Mouse (Mus musculus) layer of hippocampus, adult 9-11 months (tissue): Measurements from ENCODE around the gene Tead1.

Source experiments
- DNase-seq: peaks from one replicate; pipeline ENCODE4 v3.0.0; 2022

The Tead1 gene

GRCm38 (mm10) chr7:112825339-112825781, 146.2 kb downstream of the Tead1 start:
- DNase-seq, result no peak

DNA sequence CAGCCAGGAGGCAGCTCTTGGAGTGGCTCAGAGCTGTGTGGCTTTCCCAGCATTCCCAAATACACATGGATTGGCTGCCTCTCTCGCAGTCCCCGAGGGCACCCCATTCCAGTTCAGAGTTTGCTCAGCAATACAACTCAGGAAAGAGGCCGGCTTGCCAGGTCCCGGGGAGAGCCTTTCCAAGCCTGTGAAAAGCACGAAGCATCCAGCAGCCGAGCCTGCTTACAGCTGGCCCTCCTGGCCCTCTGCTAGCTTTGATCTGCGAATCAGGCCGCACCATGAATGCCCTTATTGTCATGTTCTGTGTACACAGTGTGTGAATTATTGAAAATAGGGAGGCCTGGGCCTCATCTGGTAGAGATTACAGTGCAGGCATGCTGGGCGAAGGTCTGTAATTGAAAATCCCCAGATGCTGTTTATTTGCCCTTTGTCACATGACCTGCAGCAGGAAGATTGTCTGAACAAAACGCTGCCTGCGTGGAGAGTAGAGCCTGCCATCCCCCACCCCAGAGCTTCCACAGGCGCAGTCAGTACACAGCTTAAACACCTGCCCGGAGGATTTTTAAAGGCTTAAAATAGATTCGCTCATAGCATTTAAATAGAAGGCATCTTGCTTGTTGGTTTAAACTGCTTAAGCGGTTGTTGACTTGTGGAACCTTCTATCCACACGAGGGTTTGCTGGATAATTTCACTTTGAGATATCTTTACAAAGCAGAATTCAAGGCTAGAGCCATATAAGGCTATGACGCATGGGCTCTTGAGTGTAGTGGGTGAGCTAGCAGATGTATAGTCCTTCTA, 147.2 kb downstream of the Tead1 start:
- peak; percentile 38 for DNase-seq

DNA sequence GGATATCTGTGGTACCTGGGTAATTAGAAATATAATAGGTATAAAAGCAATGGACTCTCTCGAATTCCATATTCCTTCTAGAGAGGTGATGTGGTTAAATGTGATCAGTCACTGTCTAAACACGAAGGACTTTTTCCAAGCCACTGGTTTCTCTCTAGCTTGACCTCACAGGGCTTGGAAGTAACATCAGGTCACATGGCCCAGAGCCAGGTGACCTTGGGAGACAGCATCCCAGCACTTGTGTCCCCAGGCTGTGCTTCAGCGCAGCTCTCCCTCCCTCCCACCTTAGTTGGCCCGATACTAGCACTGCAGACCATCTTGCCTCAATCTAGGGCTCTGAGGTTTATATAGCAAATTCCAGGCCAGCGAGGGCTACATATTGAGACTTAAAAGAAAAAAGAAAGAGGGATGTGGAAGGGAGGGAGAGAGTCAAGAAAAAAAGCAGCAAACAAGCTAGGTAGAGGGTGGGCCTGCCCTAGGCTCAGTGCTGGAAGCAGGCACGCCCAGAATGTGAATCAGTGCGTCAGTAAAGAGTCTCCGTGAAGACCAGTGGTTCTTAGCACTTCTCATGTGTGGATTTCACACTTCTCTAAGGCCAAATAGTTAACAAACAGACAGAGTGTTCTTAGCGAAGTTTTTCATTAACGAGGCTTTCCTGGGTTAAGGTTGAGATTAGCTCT, 149.0 kb downstream of the Tead1 start:
- DNase-seq, result no peak

DNA sequence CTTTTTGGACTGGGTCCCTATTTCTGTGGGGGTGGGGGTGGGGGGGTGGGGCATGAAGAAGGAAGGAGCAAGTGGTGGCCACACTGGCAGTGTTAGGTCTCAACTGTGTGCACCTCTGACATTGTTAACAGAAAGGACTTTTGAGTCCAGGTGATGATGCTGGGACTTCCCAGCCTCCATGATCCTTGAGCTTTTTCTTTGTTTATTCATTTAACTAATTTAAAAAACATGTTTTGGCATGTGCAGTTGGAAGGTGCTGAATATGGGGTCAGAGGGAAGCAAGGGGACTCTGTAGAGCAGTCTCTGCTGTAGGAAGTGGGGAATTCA, 149.5 kb downstream of the Tead1 start:
- DNase-seq, result no peak

DNA sequence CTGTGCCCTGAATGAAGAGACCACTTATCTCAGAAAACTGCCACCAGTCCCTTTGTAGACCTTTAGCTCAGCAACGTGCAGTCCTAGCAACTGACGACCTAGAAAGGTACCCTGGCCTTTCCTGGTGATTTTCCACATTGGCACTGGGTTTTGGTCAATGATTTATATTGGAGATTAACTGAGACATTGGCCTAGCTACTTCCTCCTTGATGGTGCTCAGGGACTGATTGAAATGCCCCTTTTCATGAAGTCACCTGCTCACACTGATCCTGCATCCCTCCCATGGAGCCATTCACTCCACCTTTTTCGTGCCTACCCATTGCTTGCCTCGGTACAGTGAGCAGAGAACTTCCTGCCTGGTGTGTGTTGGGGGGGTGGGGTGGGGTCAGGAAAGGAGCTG, 151.8 kb downstream of the Tead1 start:
- DNase-seq, result no peak

DNA sequence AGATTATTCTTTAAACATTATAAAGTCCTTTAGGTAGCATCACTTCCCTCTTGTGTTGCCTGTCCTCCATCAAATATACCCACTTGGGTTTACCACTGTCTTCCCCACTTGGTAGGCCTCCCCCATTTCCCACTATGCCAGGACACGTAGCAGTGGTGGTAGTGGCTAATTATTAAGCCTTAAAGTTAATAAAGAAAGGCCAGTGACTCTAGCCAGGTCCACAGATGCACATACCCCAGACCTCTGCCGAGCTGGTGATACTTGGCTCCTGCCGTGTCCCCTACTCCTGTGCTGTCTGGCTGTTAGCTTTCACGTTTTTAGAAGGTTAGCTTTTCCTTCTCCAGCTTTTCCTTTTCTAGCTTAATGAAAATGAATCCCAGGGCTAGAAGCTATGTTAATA, 152.3 kb downstream of the Tead1 start:
- no peak for DNase-seq

DNA sequence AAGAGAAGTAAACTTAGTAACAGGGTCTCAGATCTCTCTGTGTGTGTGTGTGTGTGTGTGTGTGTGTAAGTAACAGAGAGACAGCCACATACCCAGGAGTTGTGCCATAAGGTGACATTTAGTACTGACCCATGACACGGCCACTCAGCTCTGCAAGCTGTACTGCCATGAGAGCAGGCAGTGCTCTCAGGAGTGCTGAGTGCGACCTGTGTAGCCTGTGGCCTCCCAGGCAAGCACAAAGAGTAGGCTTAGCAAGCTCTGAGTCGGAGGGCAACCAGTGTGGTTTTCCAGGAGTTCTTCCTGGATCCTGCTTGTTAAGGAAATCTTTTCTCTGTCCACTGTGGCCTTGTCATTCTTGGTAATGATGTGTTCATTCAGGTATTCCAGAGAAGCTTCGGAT, 154.0 kb downstream of the Tead1 start:
- no peak for DNase-seq

- DNase-seq, result no peak
Observed at GRCm38 (mm10) chr7:112836076-112836475, 157.0 kb downstream of the Tead1 start.

DNA sequence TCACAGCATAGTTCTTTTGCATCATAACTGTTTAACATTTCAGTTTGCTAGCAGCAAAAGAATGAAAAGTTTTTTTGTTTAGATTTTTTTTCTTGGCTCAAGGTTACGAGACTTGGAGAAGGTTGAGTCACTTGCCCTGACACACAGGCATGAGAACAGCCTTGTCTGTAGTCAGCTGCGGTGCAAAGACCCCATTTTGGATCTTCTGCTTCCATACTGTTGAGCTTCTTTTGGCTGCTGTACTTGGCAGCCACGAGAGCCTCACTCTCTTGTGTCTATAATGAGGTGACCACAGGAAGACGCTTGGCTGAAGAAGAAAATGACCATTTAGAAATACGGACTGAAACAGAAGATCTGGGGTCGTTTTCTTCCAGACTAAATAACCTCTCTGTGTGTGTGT, 159.0 kb downstream of the Tead1 start:
- DNase-seq, result no peak

- DNase-seq, result no peak
Observed at GRCm38 (mm10) chr7:112840351-112840750, 161.2 kb downstream of the Tead1 start.

DNA sequence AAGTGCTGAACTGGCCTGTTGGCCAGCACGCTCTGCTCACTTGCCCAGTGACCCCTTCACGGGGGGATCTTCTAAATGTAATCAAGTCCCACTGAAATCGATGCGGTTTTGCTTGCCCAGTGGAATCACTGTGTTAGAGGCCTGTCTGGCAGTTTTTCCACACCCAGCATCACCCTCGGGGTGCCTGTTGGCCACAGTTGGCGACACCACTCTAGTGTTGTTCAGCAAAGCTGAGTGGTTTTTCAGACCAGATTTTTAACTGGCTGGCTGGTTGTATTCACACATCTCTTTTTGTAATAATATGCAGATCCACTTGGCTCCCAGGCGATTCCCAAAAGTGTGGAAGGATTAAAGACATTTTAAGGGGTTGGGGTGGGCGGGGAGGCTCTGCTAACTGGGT, 161.8 kb downstream of the Tead1 start:
- peak; percentile 32 for DNase-seq

GRCm38 (mm10) chr7:112841484-112841883, 162.4 kb downstream of the Tead1 start:
- no peak for DNase-seq

GRCm38 (mm10) chr7:112841886-112842285, 162.8 kb downstream of the Tead1 start:
- peak; percentile 41 for DNase-seq

DNA sequence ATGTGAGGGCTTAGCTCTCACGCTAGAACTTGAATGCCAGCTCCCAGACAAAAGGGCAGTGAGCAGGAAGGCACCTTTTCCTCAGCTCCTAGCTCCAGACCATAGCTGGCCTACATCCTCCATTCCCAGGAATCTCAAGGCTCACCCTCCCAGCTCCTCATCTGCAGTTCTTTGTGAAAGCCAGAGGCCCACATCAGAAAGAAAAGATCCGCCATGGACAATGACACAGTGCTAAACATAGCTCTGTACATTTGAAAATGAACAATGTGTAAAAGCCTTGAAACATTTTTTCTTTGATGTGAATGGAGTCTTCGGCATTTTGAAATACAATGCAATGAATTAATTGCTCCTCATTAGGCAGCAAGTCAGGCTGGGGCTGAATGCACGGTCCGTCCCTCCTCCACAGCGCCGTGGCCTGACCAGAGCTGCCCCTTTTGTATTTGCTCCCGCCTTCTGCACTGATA, 172.2 kb downstream of the Tead1 start:
- DNase-seq, result no peak

- no peak for DNase-seq
Observed at GRCm38 (mm10) chr7:112852149-112852839, 173.2 kb downstream of the Tead1 start.

DNA sequence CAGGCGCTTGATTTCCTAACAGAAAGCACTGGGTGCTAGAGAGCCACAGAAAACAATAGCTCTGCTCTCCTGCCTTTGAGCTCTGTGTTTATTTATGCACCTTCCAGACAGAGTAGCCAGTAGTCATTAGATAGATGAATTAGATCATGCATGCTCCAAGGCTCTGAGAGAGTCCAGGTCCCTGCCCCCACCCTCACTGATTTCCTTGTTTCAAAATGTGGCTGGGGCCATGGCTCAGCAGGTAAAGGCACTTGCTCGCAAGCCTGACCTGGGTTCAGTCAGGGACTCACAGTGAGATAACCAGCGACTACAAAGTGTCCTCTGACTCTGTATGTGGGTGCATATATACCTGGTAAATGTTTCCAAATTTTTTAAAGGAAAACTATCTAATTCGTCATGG, 174.7 kb downstream of the Tead1 start:
- no peak for DNase-seq

GRCm38 (mm10) chr7:112854516-112854915, 175.4 kb downstream of the Tead1 start:
- DNase-seq, result no peak

GRCm38 (mm10) chr7:112855419-112855818, 176.3 kb downstream of the Tead1 start:
- DNase-seq, result no peak

DNA sequence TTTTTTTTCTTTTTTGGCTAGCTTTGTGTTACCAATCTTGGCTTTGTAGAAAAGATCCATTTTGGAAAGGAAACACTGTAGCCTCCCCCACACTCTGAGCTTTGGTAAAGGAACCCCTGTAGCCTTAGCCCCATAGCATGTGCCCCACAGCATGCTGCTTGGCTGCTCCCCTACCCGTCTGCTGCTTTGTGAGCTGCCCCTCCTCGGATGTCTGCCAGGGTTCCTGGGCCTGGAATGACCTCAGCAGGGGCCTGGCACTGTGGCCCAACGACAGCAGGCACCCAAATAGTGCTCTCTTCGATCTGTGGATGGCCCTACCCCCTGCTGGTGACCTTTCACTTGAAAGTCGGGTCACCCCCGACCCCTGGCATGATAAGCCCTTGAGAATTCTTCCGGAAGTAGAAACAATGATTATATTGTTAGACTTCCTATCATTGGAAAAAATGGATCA, 177.0 kb downstream of the Tead1 start:
- DNase-seq, result peak; percentile 55

DNA sequence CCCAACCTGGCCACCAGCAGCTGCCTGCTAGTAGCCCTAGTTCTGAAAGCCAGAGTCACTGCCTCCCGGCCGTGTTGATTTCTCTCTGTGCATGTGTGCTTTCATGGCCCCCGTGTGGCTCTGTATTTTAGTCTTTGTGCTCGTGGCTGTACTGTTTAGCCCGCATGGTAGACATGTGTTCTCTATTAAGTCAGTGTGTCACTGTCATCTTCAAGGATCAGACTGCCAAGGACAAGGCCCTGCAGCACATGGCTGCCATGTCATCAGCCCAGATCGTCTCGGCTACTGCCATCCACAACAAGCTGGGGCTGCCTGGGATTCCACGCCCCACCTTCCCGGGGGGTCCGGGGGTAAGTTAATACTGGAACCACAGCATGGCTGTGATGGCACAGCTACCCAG, 177.5 kb downstream of the Tead1 start:
- DNase-seq, result no peak

GRCm38 (mm10) chr7:112859887-112860286, 180.8 kb downstream of the Tead1 start:
- no peak for DNase-seq

- peak; percentile 94 for DNase-seq
Observed at GRCm38 (mm10) chr7:112862086-112862485, 183.0 kb downstream of the Tead1 start.

GRCm38 (mm10) chr7:112864188-112864587, 185.1 kb downstream of the Tead1 start:
- no peak for DNase-seq

DNA sequence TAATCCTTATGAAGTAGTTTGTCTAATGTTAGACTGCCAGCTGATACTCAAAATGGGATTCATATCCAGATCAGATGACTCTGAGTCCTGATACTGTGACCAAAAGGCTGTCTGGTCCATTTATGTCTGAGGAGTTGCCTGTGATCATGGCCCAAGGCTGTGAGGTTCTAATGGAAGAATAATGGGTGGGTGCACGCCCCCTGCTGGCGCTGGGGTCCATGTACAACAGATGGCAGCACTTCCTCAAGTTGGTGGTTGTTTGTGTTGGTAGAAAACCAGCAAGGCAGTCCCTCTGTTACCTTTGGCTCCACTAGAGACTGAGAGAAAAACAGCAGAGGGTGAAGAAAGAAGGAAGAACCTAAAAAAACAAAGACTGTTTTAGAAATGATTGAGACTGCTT, 186.6 kb downstream of the Tead1 start:
- peak; percentile 64 for DNase-seq
